Mouse (Mus musculus) T-helper 17 cell (primary cell): ENCODE measurements around the gene Prss41.

Experiments
- in situ Hi-C, 2 experiments: fragments of 300-600 bp; cut with MboI, MseI; formaldehyde crosslinking; loops; 1 replicate in 1 of 2; 2 replicates in 1 of 2; pipeline ENCODE4 v1.15.1; 2025; ENCODE audit warnings: high pct_unique_total_duplicates in 2 of 2

The Prss41 gene

DNA sequence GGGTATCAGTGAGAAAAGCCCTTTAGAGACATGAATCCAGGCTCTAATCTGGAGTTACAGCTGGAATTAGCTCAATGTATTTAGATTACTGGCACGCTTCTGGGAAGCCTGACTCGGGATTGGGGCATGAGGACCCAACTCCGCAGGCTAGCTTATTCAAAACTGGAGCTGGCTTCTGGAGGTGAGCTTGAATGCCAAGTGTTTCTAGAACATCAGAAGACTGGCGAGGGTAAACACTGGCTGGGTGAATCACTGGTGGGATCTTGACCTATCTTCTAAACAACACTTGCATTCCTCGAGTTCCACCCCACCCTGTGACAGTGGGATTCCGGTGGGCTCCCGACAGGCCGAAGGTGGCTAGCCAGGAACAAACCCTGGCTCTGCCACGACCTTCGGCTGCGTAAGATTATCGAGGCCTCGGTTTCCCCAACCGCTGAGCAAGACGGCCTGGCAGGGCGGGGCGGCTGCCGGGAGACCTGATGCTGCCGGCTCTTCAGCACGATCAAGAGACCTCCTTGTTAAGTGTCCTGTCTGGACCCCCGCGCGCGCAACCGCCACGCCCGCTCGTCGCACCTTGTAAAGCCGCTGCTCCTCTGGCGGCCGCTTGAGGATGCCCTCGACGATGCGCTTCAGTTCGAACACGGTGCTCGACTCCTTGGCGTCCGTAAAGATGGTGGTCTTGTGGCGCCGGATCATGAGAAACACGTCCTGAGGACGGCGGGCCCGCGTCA, 15.5 kb downstream of the Prss41 start:
- in situ Hi-C loops: loop anchor here in 1 of 2 experiments (10.0 kb wide), 1 partner anchor 54 kb away; the partner anchor contains the start of gene Flywch1

GRCm38 (mm10) chr17:23825591-23825990, 18.4 kb downstream of the Prss41 start:
- in situ Hi-C loops: loop anchor here in 1 of 2 experiments (10.0 kb wide), 1 partner anchor 51 kb away; the partner anchor contains the start of gene Flywch1

GRCm38 (mm10) chr17:23823614-23824013, 20.4 kb downstream of the Prss41 start:
- in situ Hi-C loops: loop anchor here in 1 of 2 experiments (10.0 kb wide), 1 partner anchor 49 kb away; the partner anchor contains the start of gene Flywch1

DNA sequence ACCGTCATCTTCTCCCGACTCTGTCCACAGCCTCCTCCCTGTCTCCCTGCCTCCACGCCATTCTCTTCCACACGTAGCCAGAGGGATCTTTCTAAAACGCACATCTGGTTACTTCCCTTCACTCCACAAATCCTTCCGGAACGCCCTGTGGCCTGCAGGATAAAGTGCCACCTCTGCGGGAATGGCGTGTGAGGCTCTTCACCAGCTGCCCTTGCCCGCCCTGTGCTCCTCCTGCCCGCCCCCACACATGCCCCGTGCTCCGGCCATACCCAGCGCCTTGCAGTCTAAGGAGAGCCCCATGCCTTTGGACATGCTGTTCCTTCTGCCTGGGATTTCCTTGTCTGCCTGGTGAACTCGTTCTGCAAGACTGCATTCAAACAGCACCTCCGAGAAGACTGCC, 21.0 kb downstream of the Prss41 start:
- in situ Hi-C loops: loop anchor here in 1 of 2 experiments (10.0 kb wide), 1 partner anchor 48 kb away; the partner anchor contains the start of gene Flywch1

DNA sequence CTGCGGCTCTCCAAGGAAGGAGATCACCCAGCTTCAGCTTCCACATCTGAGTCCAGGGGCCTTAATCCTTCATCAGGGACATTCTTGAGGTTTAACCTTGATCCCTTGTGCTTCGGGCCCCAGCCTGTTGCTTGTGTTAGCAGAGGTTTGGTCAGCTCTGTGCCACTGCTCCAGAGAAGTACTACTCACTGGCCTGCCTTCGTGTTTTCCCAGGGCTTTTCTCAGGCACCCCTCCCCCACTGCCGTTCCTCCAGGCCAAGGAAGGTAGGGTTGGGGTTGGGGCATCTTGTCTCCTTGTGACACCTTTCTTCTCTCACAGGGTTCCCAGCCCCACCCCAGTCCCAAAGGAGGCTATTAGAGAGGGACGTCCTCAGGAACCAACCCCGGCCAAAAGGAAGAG, 21.9 kb downstream of the Prss41 start:
- in situ Hi-C loops: loop anchor here in 1 of 2 experiments (10.0 kb wide), 1 partner anchor 47 kb away; the partner anchor contains the start of gene Flywch1

DNA sequence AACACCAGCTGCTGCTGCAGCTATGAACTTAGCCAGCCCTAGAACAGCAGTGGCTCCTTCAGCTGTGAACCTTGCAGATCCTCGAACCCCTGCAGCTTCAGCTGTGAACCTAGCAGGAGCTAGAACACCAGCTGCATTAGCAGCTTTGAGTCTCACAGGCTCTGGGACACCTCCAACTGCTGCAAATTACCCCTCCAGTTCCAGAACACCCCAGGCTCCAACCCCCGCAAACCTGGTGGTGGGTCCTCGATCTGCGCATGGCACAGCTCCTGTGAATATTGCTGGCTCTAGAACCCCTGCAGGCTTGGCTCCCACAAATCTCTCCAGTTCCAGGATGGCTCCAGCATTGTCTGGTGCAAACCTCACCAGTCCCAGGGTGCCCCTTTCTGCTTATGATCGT, 23.2 kb downstream of the Prss41 start:
- in situ Hi-C loops: loop anchor here in 1 of 2 experiments (10.0 kb wide), 1 partner anchor 46 kb away; the partner anchor contains the start of gene Flywch1

DNA sequence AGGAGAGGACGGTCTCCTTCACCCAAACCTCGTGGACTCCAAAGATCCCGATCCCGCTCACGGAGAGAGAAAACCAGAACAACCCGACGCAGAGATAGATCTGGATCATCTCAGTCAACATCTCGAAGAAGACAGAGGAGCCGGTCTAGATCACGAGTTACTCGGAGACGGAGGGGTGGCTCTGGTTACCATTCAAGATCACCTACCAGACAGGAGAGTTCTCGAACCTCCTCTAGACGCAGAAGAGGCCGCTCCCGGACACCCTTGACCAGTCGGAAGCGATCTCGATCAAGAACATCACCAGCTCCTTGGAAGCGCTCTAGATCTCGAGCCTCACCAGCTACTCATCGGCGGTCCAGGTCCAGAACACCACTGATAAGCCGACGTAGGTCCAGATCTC, 24.7 kb downstream of the Prss41 start:
- in situ Hi-C loops: loop anchor here in 1 of 2 experiments (5.0 kb wide), 1 partner anchor 42 kb away; no protein-coding TSS in a partner anchor

GRCm38 (mm10) chr17:23818579-23818978, 25.4 kb downstream of the Prss41 start:
- in situ Hi-C loops: loop anchor here in 1 of 2 experiments (5.0 kb wide), 1 partner anchor 41 kb away; no protein-coding TSS in a partner anchor

DNA sequence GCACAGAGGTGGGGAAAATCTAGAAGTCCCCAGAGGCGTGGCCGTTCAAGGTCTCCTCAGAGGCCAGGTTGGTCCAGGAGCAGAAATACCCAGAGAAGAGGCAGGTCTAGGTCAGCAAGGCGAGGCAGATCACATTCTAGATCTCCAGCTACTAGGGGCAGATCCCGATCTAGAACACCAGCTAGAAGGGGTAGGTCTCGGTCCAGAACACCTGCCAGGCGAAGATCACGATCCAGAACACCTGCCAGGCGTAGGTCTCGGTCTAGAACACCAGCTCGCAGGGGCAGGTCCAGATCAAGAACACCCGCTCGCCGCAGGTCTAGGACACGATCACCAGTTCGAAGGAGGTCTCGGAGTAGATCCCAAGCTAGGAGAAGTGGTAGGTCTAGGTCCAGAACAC, 28.3 kb downstream of the Prss41 start:
- in situ Hi-C loops: loop anchor here in 1 of 2 experiments (5.0 kb wide), 1 partner anchor 38 kb away; no protein-coding TSS in a partner anchor

DNA sequence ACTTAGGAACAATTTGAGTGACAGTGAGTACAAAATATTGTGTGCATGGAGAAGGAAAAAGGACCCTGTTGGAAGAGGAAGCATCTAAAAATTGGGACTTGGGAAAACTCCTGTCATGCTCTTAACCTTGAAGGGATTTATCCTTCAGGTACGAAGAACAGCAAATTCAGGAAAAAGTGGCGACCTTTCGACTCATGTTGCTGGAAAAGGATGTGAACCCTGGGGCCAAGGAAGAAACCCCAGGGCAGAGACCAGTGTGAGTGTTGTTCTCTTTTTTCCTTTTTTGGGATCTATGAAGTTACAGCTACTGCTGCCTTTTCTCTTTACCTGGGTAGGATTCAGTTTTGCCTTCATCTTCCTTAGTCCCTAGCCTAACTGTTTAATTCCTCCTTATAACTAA, 36.1 kb downstream of the Prss41 start:
- in situ Hi-C loops: no loop called here

- in situ Hi-C loops: no loop called here
These were observed 37.1 kb downstream of the Prss41 start for GRCm38 (mm10) chr17:23806867-23807266.

GRCm38 (mm10) chr17:23804426-23805085, 39.4 kb downstream of the Prss41 start:
- in situ Hi-C loops: no loop called here

- in situ Hi-C loops: no loop called here
These were observed 40.5 kb downstream of the Prss41 start for GRCm38 (mm10) chr17:23803366-23804041.

GRCm38 (mm10) chr17:23802746-23803365, 41.1 kb downstream of the Prss41 start:
- in situ Hi-C loops: no loop called here

GRCm38 (mm10) chr17:23801627-23802026, 42.3 kb downstream of the Prss41 start:
- in situ Hi-C loops: no loop called here

GRCm38 (mm10) chr17:23797316-23797715, 46.7 kb downstream of the Prss41 start:
- in situ Hi-C loops: no loop called here

GRCm38 (mm10) chr17:23795323-23795722, 48.6 kb downstream of the Prss41 start:
- in situ Hi-C loops: no loop called here

DNA sequence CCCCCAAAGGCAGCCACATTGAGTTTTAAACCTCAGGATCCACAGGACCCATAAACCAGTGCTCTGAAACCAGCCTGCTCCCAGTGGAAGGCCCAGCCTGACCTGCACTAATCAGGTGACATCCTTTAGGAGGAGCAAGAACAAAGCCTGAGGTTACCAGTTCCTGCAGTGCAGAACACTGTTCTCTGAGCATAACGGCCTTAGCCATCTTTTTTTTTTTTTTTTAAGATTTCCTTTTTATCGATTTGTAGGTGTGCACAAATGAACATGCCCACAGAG, 53.0 kb downstream of the Prss41 start:
- in situ Hi-C loops: no loop called here

- in situ Hi-C loops: no loop called here
These were observed 53.5 kb downstream of the Prss41 start, which contains the start of gene Srrm2 for GRCm38 (mm10) chr17:23790269-23791078. Gene Srrm2, plus strand, starts transcription at chr17:23790532.

GRCm38 (mm10) chr17:23789749-23790268, 54.2 kb downstream of the Prss41 start:
- in situ Hi-C loops: no loop called here
